Mouse (Mus musculus): ENCODE results near the gene Syt5. TPM values are rescaled to one million over a fixed set of nuclear protein-coding genes. Genes with fewer than 3 reads are reported as not detected.
A peak's percentile ranks its signal among the peaks of the same experiment; 100 is the strongest.

Gene Syt5
- polyA plus RNA-seq, 1 experiment from 2014 or later, result 6.6 TPM

GRCm38 (mm10) chr7:4523205-4524130, 23.9 kb downstream of the Syt5 start:
- Histone ChIP-seq H3K36me3 (ENCODE audit: insufficient read depth, low read length) (no peaks in the 10 kb centered on the region), H3K9ac (replicated peaks; ENCODE audit: low read length) (no peak overlapping the region), H3K4me1 (ENCODE audit: insufficient read depth, low read length) (peaks cover 17% of the 10 kb centered on the region), H3K27ac (ENCODE audit: low read length) (no peak overlapping the region), H3K9me3 (ENCODE audit: low read length) (no peaks in the 10 kb centered on the region), H3K27me3 (ENCODE audit: insufficient read depth, low read length) (peaks cover 4% of the 10 kb centered on the region; the same call in 1 of the 2 replicates), H3K4me3 (ENCODE audit: low read length) (no peak overlapping the region), H3K4me2 (replicated peaks; ENCODE audit: low read depth, low read length) (no peak overlapping the region)
- no peak for ATAC-seq (ENCODE audit: low FRiP score, low TSS enrichment)
- 86% methylated on average over 33 of the region's 33 CpGs for WGBS

GRCm38 (mm10) chr7:4522292-4522691, 25.0 kb downstream of the Syt5 start:
- Histone ChIP-seq H3K27ac (ENCODE audit: low read length) (no peak overlapping the region), H3K36me3 (ENCODE audit: insufficient read depth, low read length) (no peaks in the 10 kb centered on the region), H3K4me3 (ENCODE audit: low read length) (no peak overlapping the region), H3K9me3 (ENCODE audit: low read length) (no peaks in the 10 kb centered on the region), H3K4me1 (ENCODE audit: insufficient read depth, low read length) (peaks cover 17% of the 10 kb centered on the region), H3K4me2 (replicated peaks; ENCODE audit: low read depth, low read length) (no peak overlapping the region), H3K9ac (replicated peaks; ENCODE audit: low read length) (no peak overlapping the region), H3K27me3 (ENCODE audit: insufficient read depth, low read length) (peaks cover 4% of the 10 kb centered on the region; the same call in 1 of the 2 replicates)
- 69% methylated on average over 6 of the region's 6 CpGs for WGBS
- ATAC-seq (ENCODE audit: low FRiP score, low TSS enrichment), result no peak

- Histone ChIP-seq H3K4me3 (ENCODE audit: low read length) (peak overlapping the region; percentile 35), H3K9me3 (ENCODE audit: low read length) (no peaks in the 10 kb centered on the region), H3K27ac (ENCODE audit: low read length) (no peak overlapping the region), H3K27me3 (ENCODE audit: insufficient read depth, low read length) (peaks cover 4% of the 10 kb centered on the region; the same call in 1 of the 2 replicates), H3K4me1 (ENCODE audit: insufficient read depth, low read length) (peaks cover 14% of the 10 kb centered on the region), H3K4me2 (replicated peaks; ENCODE audit: low read depth, low read length) (peak overlapping the region; percentile 63), H3K36me3 (ENCODE audit: insufficient read depth, low read length) (no peaks in the 10 kb centered on the region), H3K9ac (replicated peaks; ENCODE audit: low read length) (peak overlapping the region; percentile 49; the same call in 1 of the 2 replicates)
- no peak for ATAC-seq (ENCODE audit: low FRiP score, low TSS enrichment)
- 26% methylated on average over 32 of the region's 32 CpGs for WGBS
Measured at GRCm38 (mm10) chr7:4521231-4522003, 25.9 kb downstream of the Syt5 start.

GRCm38 (mm10) chr7:4518487-4518886, 28.9 kb downstream of the Syt5 start:
- 57% methylated on average over 1 of the region's 1 CpGs for WGBS

GRCm38 (mm10) chr7:4516332-4517050, 30.9 kb downstream of the Syt5 start, which contains the start of gene Tnnt1:
Tnnt1 (minus strand) TSS chr7:4516382.
- Histone ChIP-seq H3K4me3 (ENCODE audit: low read length) (no peak within 1 kb of the TSS), H3K27ac (ENCODE audit: low read length) (no peak within 1 kb of the TSS; the same call in 1 of the 2 replicates), H3K4me1 (ENCODE audit: insufficient read depth, low read length) (peaks cover 29% of the 10 kb centered on the region), H3K9me3 (ENCODE audit: low read length) (no peaks in the 10 kb centered on the region), H3K4me2 (replicated peaks; ENCODE audit: low read depth, low read length) (no peak within 1 kb of the TSS), H3K36me3 (ENCODE audit: insufficient read depth, low read length) (no peaks in the 10 kb centered on the region), H3K9ac (replicated peaks; ENCODE audit: low read length) (0 out of 2 replicates have a peak within 1 kb of the TSS, but pooled peaks have one; percentile 10), H3K27me3 (ENCODE audit: insufficient read depth, low read length) (0 out of 2 replicates have a peak, but pooled peaks cover under 1% of the 10 kb centered on the region)
- no peak for ATAC-seq (ENCODE audit: low FRiP score, low TSS enrichment)
- 17% methylated on average over 4 of the region's 4 CpGs for WGBS

More at GRCm38 (mm10) chr7:4518487-4518886, 28.9 kb downstream of the Syt5 start:
- H3K27ac ChIP-seq (ENCODE audit: low read length), result no peak overlapping the region
- no peak overlapping the region for H3K4me2 ChIP-seq (replicated peaks; ENCODE audit: low read depth, low read length)
- peaks cover 4% of the 10 kb centered on the region; the same call in 1 of the 2 replicates for H3K27me3 ChIP-seq (ENCODE audit: insufficient read depth, low read length)
- H3K4me1 ChIP-seq (ENCODE audit: insufficient read depth, low read length), result peaks cover 29% of the 10 kb centered on the region
- no peak overlapping the region for H3K4me3 ChIP-seq (ENCODE audit: low read length)
- no peaks in the 10 kb centered on the region for H3K9me3 ChIP-seq (ENCODE audit: low read length)
- H3K36me3 ChIP-seq (ENCODE audit: insufficient read depth, low read length), result no peaks in the 10 kb centered on the region
- no peak overlapping the region for H3K9ac ChIP-seq (replicated peaks; ENCODE audit: low read length)
- no peak for ATAC-seq (ENCODE audit: low FRiP score, low TSS enrichment)

- H3K4me1 ChIP-seq (ENCODE audit: insufficient read depth, low read length), result peaks cover 24% of the 10 kb centered on the region
- no peak overlapping the region for H3K4me3 ChIP-seq (ENCODE audit: low read length)
- H3K36me3 ChIP-seq (ENCODE audit: insufficient read depth, low read length), result no peaks in the 10 kb centered on the region
- H3K9ac ChIP-seq (replicated peaks; ENCODE audit: low read length), result no peak overlapping the region
- no peak overlapping the region for H3K27ac ChIP-seq (ENCODE audit: low read length)
- H3K9me3 ChIP-seq (ENCODE audit: low read length), result no peaks in the 10 kb centered on the region
- ATAC-seq (ENCODE audit: low FRiP score, low TSS enrichment), result no peak
- no peaks in the 10 kb centered on the region for H3K27me3 ChIP-seq (ENCODE audit: insufficient read depth, low read length)
- no peak overlapping the region for H3K4me2 ChIP-seq (replicated peaks; ENCODE audit: low read depth, low read length)
- 44% methylated on average over 6 of the region's 6 CpGs for WGBS
Measured at GRCm38 (mm10) chr7:4515853-4516252, 31.5 kb downstream of the Syt5 start.

- Histone ChIP-seq H3K27me3 (ENCODE audit: insufficient read depth, low read length) (no peaks in the 10 kb centered on the region), H3K9me3 (ENCODE audit: low read length) (no peaks in the 10 kb centered on the region), H3K4me1 (ENCODE audit: insufficient read depth, low read length) (peaks cover 23% of the 10 kb centered on the region), H3K4me3 (ENCODE audit: low read length) (no peak overlapping the region), H3K4me2 (replicated peaks; ENCODE audit: low read depth, low read length) (no peak overlapping the region), H3K9ac (replicated peaks; ENCODE audit: low read length) (peak overlapping the region; percentile 5), H3K36me3 (ENCODE audit: insufficient read depth, low read length) (no peaks in the 10 kb centered on the region), H3K27ac (ENCODE audit: low read length) (peak overlapping the region; percentile 61)
- 49% methylated on average over 6 of the region's 6 CpGs for WGBS
- peak; percentile 44 for ATAC-seq (ENCODE audit: low FRiP score, low TSS enrichment)
Measured at GRCm38 (mm10) chr7:4513829-4514712, 33.3 kb downstream of the Syt5 start.

GRCm38 (mm10) chr7:4513236-4513635, 34.1 kb downstream of the Syt5 start:
- Histone ChIP-seq H3K4me3 (ENCODE audit: low read length) (no peak overlapping the region), H3K9me3 (ENCODE audit: low read length) (no peaks in the 10 kb centered on the region), H3K27ac (ENCODE audit: low read length) (no peak overlapping the region), H3K9ac (replicated peaks; ENCODE audit: low read length) (no peak overlapping the region), H3K4me2 (replicated peaks; ENCODE audit: low read depth, low read length) (no peak overlapping the region), H3K4me1 (ENCODE audit: insufficient read depth, low read length) (peaks cover 23% of the 10 kb centered on the region), H3K36me3 (ENCODE audit: insufficient read depth, low read length) (no peaks in the 10 kb centered on the region), H3K27me3 (ENCODE audit: insufficient read depth, low read length) (no peaks in the 10 kb centered on the region)
- WGBS, result 30% methylated on average over 13 of the region's 13 CpGs
- ATAC-seq (ENCODE audit: low FRiP score, low TSS enrichment), result no peak

Data from kidney, embryonic 16.5 days (tissue).